Mouse (Mus musculus): Measurements from ENCODE around the gene Mbnl2. TPM values are rescaled to one million over a fixed set of nuclear protein-coding genes. Genes with fewer than 3 reads are reported as not detected.
"Not testable (repeated sequence)": the region's sequence is repeated elsewhere in the genome, so short reads cannot be mapped to it uniquely, and the experiment has no call there.

Gene Mbnl2
- polyA plus RNA-seq, 1 experiment: 110 TPM

GRCm38 (mm10) chr14:120349332-120349731 is 73.9 kb downstream of the Mbnl2 start:
- no peaks in the 10 kb centered on the region for H3K4me1 ChIP-seq (ENCODE audit: control insufficient read depth, insufficient read depth, low read length)
- TF ChIP-seq CTCF (IDR thresholded peaks at IDR 0.05; ENCODE audit: low read depth, low read length) (no peak), POLR2A (IDR thresholded peaks at IDR 0.05; ENCODE audit: borderline replicate concordance, low read depth, low read length) (no peak)

GRCm38 (mm10) chr14:120352136-120352843 is 76.8 kb downstream of the Mbnl2 start:
- Histone ChIP-seq H3K27ac (ENCODE audit: insufficient read depth, low read depth, low read length) (no peak overlapping the region), H3K4me1 (ENCODE audit: control insufficient read depth, insufficient read depth, low read length) (no peaks in the 10 kb centered on the region), H3K4me3 (ENCODE audit: insufficient read depth, low read length) (no peak overlapping the region)
- no peak for TF ChIP-seq CTCF (IDR thresholded peaks at IDR 0.05; ENCODE audit: low read depth, low read length)

More at GRCm38 (mm10) chr14:120349332-120349731, 73.9 kb downstream of the Mbnl2 start:
- Histone ChIP-seq H3K4me3 (ENCODE audit: insufficient read depth, low read length) (no peak overlapping the region), H3K27ac (ENCODE audit: insufficient read depth, low read depth, low read length) (no peak overlapping the region)

GRCm38 (mm10) chr14:120353211-120353610 is 77.7 kb downstream of the Mbnl2 start:
- H3K4me3 ChIP-seq (ENCODE audit: insufficient read depth, low read length): no peak overlapping the region
- no peak overlapping the region for H3K27ac ChIP-seq (ENCODE audit: insufficient read depth, low read depth, low read length)
- H3K4me1 ChIP-seq (ENCODE audit: control insufficient read depth, insufficient read depth, low read length): no peaks in the 10 kb centered on the region
- no peak for TF ChIP-seq POLR2A (IDR thresholded peaks at IDR 0.05; ENCODE audit: borderline replicate concordance, low read depth, low read length)
- TF ChIP-seq CTCF (IDR thresholded peaks at IDR 0.05; ENCODE audit: low read depth, low read length): no peak

GRCm38 (mm10) chr14:120354595-120354994 is 79.1 kb downstream of the Mbnl2 start:
- TF ChIP-seq POLR2A (IDR thresholded peaks at IDR 0.05; ENCODE audit: borderline replicate concordance, low read depth, low read length) (no peak), CTCF (IDR thresholded peaks at IDR 0.05; ENCODE audit: low read depth, low read length) (no peak)
- no peaks in the 10 kb centered on the region for H3K4me1 ChIP-seq (ENCODE audit: control insufficient read depth, insufficient read depth, low read length)
- no peak overlapping the region for H3K27ac ChIP-seq (ENCODE audit: insufficient read depth, low read depth, low read length)
- H3K4me3 ChIP-seq (ENCODE audit: insufficient read depth, low read length): no peak overlapping the region

GRCm38 (mm10) chr14:120355040-120355741 is 79.7 kb downstream of the Mbnl2 start:
- no peak overlapping the region for H3K27ac ChIP-seq (ENCODE audit: insufficient read depth, low read depth, low read length)
- TF ChIP-seq CTCF (IDR thresholded peaks at IDR 0.05; ENCODE audit: low read depth, low read length): no peak
- TF ChIP-seq POLR2A (IDR thresholded peaks at IDR 0.05; ENCODE audit: borderline replicate concordance, low read depth, low read length): no peak
- H3K4me3 ChIP-seq (ENCODE audit: insufficient read depth, low read length): no peak overlapping the region
- H3K4me1 ChIP-seq (ENCODE audit: control insufficient read depth, insufficient read depth, low read length): 0 out of 2 replicates have a peak, but pooled peaks cover 3% of the 10 kb centered on the region

- 0 out of 2 replicates have a peak, but pooled peaks cover 3% of the 10 kb centered on the region for H3K4me1 ChIP-seq (ENCODE audit: control insufficient read depth, insufficient read depth, low read length)
- no peak for TF ChIP-seq POLR2A (IDR thresholded peaks at IDR 0.05; ENCODE audit: borderline replicate concordance, low read depth, low read length)
- TF ChIP-seq CTCF (IDR thresholded peaks at IDR 0.05; ENCODE audit: low read depth, low read length): no peak
- no peak overlapping the region for H3K27ac ChIP-seq (ENCODE audit: insufficient read depth, low read depth, low read length)
- no peak overlapping the region for H3K4me3 ChIP-seq (ENCODE audit: insufficient read depth, low read length)
Observed at GRCm38 (mm10) chr14:120355742-120356440, 80.4 kb downstream of the Mbnl2 start.

- no peak overlapping the region for H3K27ac ChIP-seq (ENCODE audit: insufficient read depth, low read depth, low read length)
- TF ChIP-seq POLR2A (IDR thresholded peaks at IDR 0.05; ENCODE audit: borderline replicate concordance, low read depth, low read length) (no peak), CTCF (IDR thresholded peaks at IDR 0.05; ENCODE audit: low read depth, low read length) (no peak)
- H3K4me3 ChIP-seq (ENCODE audit: insufficient read depth, low read length): no peak overlapping the region
- peaks cover 7% of the 10 kb centered on the region for H3K4me1 ChIP-seq (ENCODE audit: control insufficient read depth, insufficient read depth, low read length)
Observed at GRCm38 (mm10) chr14:120357321-120358070, 82.0 kb downstream of the Mbnl2 start.

GRCm38 (mm10) chr14:120359608-120360007 is 84.1 kb downstream of the Mbnl2 start:
- H3K4me1 ChIP-seq (ENCODE audit: control insufficient read depth, insufficient read depth, low read length): peaks cover 19% of the 10 kb centered on the region
- H3K27ac ChIP-seq (ENCODE audit: insufficient read depth, low read depth, low read length); H3K4me3 ChIP-seq (ENCODE audit: insufficient read depth, low read length): not testable (repeated sequence)

- no peak overlapping the region for H3K27ac ChIP-seq (ENCODE audit: insufficient read depth, low read depth, low read length)
- H3K4me1 ChIP-seq (ENCODE audit: control insufficient read depth, insufficient read depth, low read length): peaks cover 19% of the 10 kb centered on the region
- H3K4me3 ChIP-seq (ENCODE audit: insufficient read depth, low read length): no peak overlapping the region
- TF ChIP-seq CTCF (IDR thresholded peaks at IDR 0.05; ENCODE audit: low read depth, low read length): no peak
- TF ChIP-seq POLR2A (IDR thresholded peaks at IDR 0.05; ENCODE audit: borderline replicate concordance, low read depth, low read length): no peak
Observed at GRCm38 (mm10) chr14:120361121-120361520, 85.7 kb downstream of the Mbnl2 start.
